Mouse (Mus musculus): ENCODE results near the gene Krt86. TPM values are rescaled to one million over a fixed set of nuclear protein-coding genes. Genes with fewer than 3 reads are reported as not detected.

Gene Krt86
- polyA plus RNA-seq, 1 experiment: not detected

DNA sequence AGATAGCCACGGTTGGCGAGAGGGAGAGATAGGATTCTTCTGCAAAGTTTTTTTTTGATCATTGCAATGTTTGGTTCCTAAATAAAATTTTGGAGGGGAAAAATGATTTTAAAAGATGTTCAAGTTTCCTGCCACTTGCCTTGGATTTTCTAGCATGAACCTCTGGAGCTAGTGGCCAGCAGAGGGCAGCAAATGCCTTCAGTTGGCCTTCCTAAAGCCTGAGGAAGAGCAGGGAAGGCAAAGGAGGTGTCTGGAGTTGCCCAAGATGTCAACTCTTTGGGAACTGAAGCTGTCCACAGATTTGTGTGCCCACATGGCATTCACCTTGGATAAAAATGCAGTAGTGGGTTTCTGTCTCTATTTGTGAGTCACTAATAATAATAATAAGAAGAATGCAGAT is 46.5 kb downstream of the Krt86 start:
- no peak for TF ChIP-seq POLR2AphosphoS2 (IDR thresholded peaks at IDR 0.05; ENCODE audit: insufficient read length, low read depth)
- Histone ChIP-seq H3K27me3 (ENCODE audit: control insufficient read depth, insufficient read depth, insufficient read length) (peaks cover 5% of the 10 kb centered on the region), H3K4me2 (ENCODE audit: low read depth) (no peak overlapping the region), H3K36me3 (ENCODE audit: control insufficient read depth, insufficient read depth) (no peaks in the 10 kb centered on the region), H3K4me3 (no peak overlapping the region), H3K79me2 (ENCODE audit: control insufficient read depth, insufficient read depth) (no peaks in the 10 kb centered on the region), H3ac (ENCODE audit: control insufficient read depth, insufficient read length) (no peak overlapping the region)

DNA sequence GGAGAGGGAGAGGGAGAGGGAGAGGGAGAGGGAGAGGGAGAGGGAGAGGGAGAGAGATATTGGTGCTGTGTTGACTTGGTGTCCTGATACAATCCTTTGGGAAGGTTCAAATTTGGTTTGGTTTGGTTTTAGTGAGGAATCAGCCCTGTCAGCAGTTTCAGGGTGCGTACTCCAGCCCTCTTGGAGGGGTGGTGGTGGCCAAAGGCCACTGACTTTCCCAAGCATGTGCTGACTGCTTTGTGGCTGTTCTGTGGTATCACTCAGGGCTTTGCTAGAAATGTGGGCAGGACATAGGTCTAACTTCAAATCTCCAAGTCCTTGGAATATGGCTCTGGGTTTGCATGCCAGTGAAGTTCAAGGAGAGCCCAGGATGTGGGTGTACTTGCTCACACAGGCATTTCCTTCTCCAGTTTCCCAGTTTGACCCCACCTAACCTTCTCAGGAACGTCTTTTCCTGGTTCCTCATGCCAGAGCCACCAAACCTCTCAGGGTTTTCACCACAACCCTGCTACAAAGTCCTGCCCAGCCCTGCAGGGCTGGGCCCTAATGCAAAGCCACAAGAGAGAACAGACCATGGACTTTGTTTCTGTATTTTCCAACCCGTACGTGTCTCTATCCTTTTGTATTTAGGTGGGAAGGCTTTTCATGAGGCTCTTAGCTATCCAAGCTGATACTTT is 49.4 kb downstream of the Krt86 start:
- Histone ChIP-seq H3K36me3 (ENCODE audit: control insufficient read depth, insufficient read depth) (no peaks in the 10 kb centered on the region), H3ac (ENCODE audit: control insufficient read depth, insufficient read length) (no peak overlapping the region), H3K79me2 (ENCODE audit: control insufficient read depth, insufficient read depth) (no peaks in the 10 kb centered on the region), H3K4me3 (no peak overlapping the region), H3K4me2 (ENCODE audit: low read depth) (no peak overlapping the region), H3K27me3 (ENCODE audit: control insufficient read depth, insufficient read depth, insufficient read length) (peaks cover 31% of the 10 kb centered on the region)
- no peak for TF ChIP-seq E2F4 (IDR thresholded peaks at IDR 0.05; ENCODE audit: insufficient read depth)
- no peak for TF ChIP-seq TCF12 (IDR thresholded peaks at IDR 0.05; ENCODE audit: insufficient read depth, poor library complexity, severe bottlenecking)
- no peak for TF ChIP-seq TCF3 (IDR thresholded peaks at IDR 0.05; ENCODE audit: insufficient read length, low read depth)
- no peak for TF ChIP-seq MYOG (IDR thresholded peaks at IDR 0.05; ENCODE audit: control insufficient read depth in 1 of 3, insufficient read depth in 1 of 3, insufficient read length in 2 of 3, low read depth in 2 of 3)
- no peak for TF ChIP-seq USF1 (IDR thresholded peaks at IDR 0.05; ENCODE audit: low read depth)
- no peak for TF ChIP-seq POLR2A (IDR thresholded peaks at IDR 0.05; ENCODE audit: insufficient read length, low read depth)
- no peak for TF ChIP-seq CEBPB (IDR thresholded peaks at IDR 0.05; ENCODE audit: insufficient read depth, poor library complexity, severe bottlenecking)
- no peak for TF ChIP-seq REST (IDR thresholded peaks at IDR 0.05; ENCODE audit: insufficient read depth, insufficient read length)
- no peak for TF ChIP-seq POLR2AphosphoS2 (IDR thresholded peaks at IDR 0.05; ENCODE audit: insufficient read length, low read depth)
- no peak for TF ChIP-seq MAX (IDR thresholded peaks at IDR 0.05; ENCODE audit: low read depth)
- TF ChIP-seq SRF (IDR thresholded peaks at IDR 0.05; ENCODE audit: control insufficient read depth, insufficient read length, low read depth): no peak
- no peak for TF ChIP-seq MYOD1 (IDR thresholded peaks at IDR 0.05; ENCODE audit: control insufficient read depth in 1 of 3, insufficient read length in 2 of 3, low read depth in 2 of 3)

Other genes with a start within 250 kb of the Krt86 start
- 11.0 TPM for gene Grasp, start 249.3 kb upstream of the Krt86 start, polyA plus RNA-seq (2012; fragmentation: generic; extraction: Trizol)
- 15.3 TPM for gene Nr4a1, start 219.2 kb upstream of the Krt86 start, polyA plus RNA-seq (2012; fragmentation: generic; extraction: Trizol)
- gene Atg101, start 189.2 kb upstream of the Krt86 start, polyA plus RNA-seq (2012; fragmentation: generic; extraction: Trizol): 110 TPM
- 0.16 TPM for gene 6030408B16Rik, start 180.3 kb upstream of the Krt86 start, polyA plus RNA-seq (2012; fragmentation: generic; extraction: Trizol)
- gene Krt80, start 103.3 kb upstream of the Krt86 start, polyA plus RNA-seq (2012; fragmentation: generic; extraction: Trizol): 7.7 TPM
- 0.04 TPM for gene Krt7, start 62.4 kb upstream of the Krt86 start, polyA plus RNA-seq (2012; fragmentation: generic; extraction: Trizol)
- gene Krt87, start 34.7 kb upstream of the Krt86 start, polyA plus RNA-seq (2012; fragmentation: generic; extraction: Trizol): not detected
- gene Krt88, start 25.7 kb upstream of the Krt86 start, polyA plus RNA-seq (2012; fragmentation: generic; extraction: Trizol): not detected
- gene Krt81, start 9.7 kb upstream of the Krt86 start, polyA plus RNA-seq (2012; fragmentation: generic; extraction: Trizol): not detected
- gene Krt83, start 18.0 kb downstream of the Krt86 start, polyA plus RNA-seq (2012; fragmentation: generic; extraction: Trizol): not detected
- not detected for gene Gm49425, start 43.8 kb downstream of the Krt86 start, polyA plus RNA-seq (2012; fragmentation: generic; extraction: Trizol)
- not detected for gene Krt84, start 59.3 kb downstream of the Krt86 start, polyA plus RNA-seq (2012; fragmentation: generic; extraction: Trizol)
- gene Krt82, start 77.2 kb downstream of the Krt86 start, polyA plus RNA-seq (2012; fragmentation: generic; extraction: Trizol): not detected
- gene Krt90, start 89.5 kb downstream of the Krt86 start, polyA plus RNA-seq (2012; fragmentation: generic; extraction: Trizol): not detected
- gene Krt75, start 100.4 kb downstream of the Krt86 start, polyA plus RNA-seq (2012; fragmentation: generic; extraction: Trizol): not detected
- gene Gm5414, start 154.7 kb downstream of the Krt86 start, polyA plus RNA-seq (2012; fragmentation: generic; extraction: Trizol): not detected
- not detected for gene Gm5478, start 173.9 kb downstream of the Krt86 start, polyA plus RNA-seq (2012; fragmentation: generic; extraction: Trizol)
- gene Krt6b, start 206.8 kb downstream of the Krt86 start, polyA plus RNA-seq (2012; fragmentation: generic; extraction: Trizol): not detected
- gene Krt6a, start 220.8 kb downstream of the Krt86 start, polyA plus RNA-seq (2012; fragmentation: generic; extraction: Trizol): not detected
- 0.02 TPM for gene Krt5, start 239.4 kb downstream of the Krt86 start, polyA plus RNA-seq (2012; fragmentation: generic; extraction: Trizol)

Measured in myocyte (in vitro differentiated cells).